In the genomic region with DNA sequence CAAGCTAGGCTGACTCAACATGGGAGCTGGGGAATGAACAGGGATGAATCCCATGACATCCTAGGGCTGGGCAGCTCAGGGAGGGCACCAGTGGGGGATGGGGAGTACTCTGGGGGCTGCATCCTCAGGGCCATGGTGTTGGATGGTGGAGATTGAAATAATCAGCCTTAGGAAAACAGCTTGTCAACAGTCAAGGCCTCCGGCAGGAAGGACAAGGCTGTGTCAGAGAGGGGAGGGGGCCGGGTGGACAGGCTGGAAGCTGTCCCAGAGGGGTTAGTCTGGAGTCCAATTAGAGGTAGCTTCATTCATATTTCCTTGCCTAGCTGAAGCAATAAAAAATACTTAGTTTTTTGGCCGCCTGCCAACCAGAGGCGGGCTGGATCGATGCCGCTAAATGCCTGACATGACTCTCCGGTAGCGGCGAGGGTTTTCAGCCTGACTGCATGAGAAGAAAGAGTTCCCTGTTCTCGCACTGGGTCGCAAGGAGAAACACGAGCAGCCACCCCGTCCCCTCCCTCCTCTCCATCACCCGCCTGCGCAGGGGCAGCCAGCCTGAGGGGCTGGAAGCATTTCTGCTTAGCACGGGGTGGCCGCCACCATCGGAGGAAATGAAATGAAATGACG, we compare ENCODE assay signal across 8 mouse cellular contexts. TPM values are rescaled to one million over a fixed set of nuclear protein-coding genes. Genes with fewer than 3 reads are reported as not detected.
DNase-seq lines count a peak whose midpoint lies in the region; ATAC-seq lines count a peak whose summit lies in the region.

No protein-coding gene starts in this region.

- no peak overlapping the region for H3K9ac ChIP-seq in hindbrain, embryonic 15.5 days
- no peak overlapping the region for H3K9ac ChIP-seq in midbrain, embryonic 11.5 days (ENCODE audit: low read length)

- H3K4me2 ChIP-seq in hindbrain, embryonic 15.5 days: peak overlapping the region; percentile 47
- peak overlapping the region; percentile 14; the same call in 1 of the 2 replicates for H3K4me2 ChIP-seq in midbrain, embryonic 11.5 days

- H3K27me3 ChIP-seq in hindbrain, embryonic 15.5 days: no peaks in the 10 kb centered on the region
- H3K27me3 ChIP-seq in midbrain, embryonic 11.5 days (ENCODE audit: control insufficient read depth, insufficient read depth, low read length): no peaks in the 10 kb centered on the region

- peaks cover 66% of the 10 kb centered on the region for H3K4me1 ChIP-seq in hindbrain, embryonic 15.5 days (replicated peaks)
- peaks cover 61% of the 10 kb centered on the region for H3K4me1 ChIP-seq in midbrain, embryonic 11.5 days (ENCODE audit: control insufficient read depth, insufficient read depth, low read length)

- peak; percentile 88 for ATAC-seq in hindbrain, embryonic 15.5 days (ENCODE audit: low FRiP score, low read depth)
- peak; percentile 75 for ATAC-seq in midbrain, embryonic 11.5 days (ENCODE audit: low FRiP score)

- peaks cover 24% of the 10 kb centered on the region for H3K36me3 ChIP-seq in hindbrain, embryonic 15.5 days
- peaks cover 54% of the 10 kb centered on the region for H3K36me3 ChIP-seq in midbrain, embryonic 11.5 days (ENCODE audit: control insufficient read depth, insufficient read depth, low read length)

- no peaks in the 10 kb centered on the region for H3K9me3 ChIP-seq in hindbrain, embryonic 15.5 days
- H3K9me3 ChIP-seq in midbrain, embryonic 11.5 days (ENCODE audit: control insufficient read depth, low read length): no peaks in the 10 kb centered on the region

- peak; percentile 89 to 95 for DNase-seq in adrenal gland, adult (ENCODE audit: inconsistent age in 2 of 2, low spot score in 1 of 2)
- DNase-seq in cerebellum, postnatal 25 days: peak; percentile 48 to 65
- peak; percentile 68 for DNase-seq in gastrocnemius, adult 18-20 months (ENCODE audit: low spot score)
- DNase-seq in layer of hippocampus, postnatal 25 days (ENCODE audit: extremely low spot score in 1 of 2, low spot score in 1 of 2): peak; percentile 70 to 72
- DNase-seq in midbrain, embryonic 11.5 days (ENCODE audit: low spot score, missing footprints): peak; percentile 94
- DNase-seq in skeletal muscle tissue, adult 2 months (ENCODE audit: low read depth, low spot score): peak; percentile 61
- no peak for DNase-seq in spleen, postnatal 14 days (ENCODE audit: low spot score in 2 of 2)

- H3K27ac ChIP-seq in hindbrain, embryonic 15.5 days (replicated peaks): peak overlapping the region; percentile 81
- peak overlapping the region; percentile 60 for H3K27ac ChIP-seq in midbrain, embryonic 11.5 days (ENCODE audit: low read depth, low read length)

- 4% methylated on average over 19 of the region's 19 CpGs for WGBS in hindbrain, embryonic 15.5 days
- 22% methylated on average over 19 of the region's 19 CpGs for WGBS in midbrain, embryonic 11.5 days

- H3K4me3 ChIP-seq in hindbrain, embryonic 15.5 days: no peak overlapping the region
- no peak overlapping the region for H3K4me3 ChIP-seq in midbrain, embryonic 11.5 days (ENCODE audit: low read depth, low read length)

RNA-seq across cellular contexts. Expression of gene Tle3, which starts 32.9 kb away (rescaled TPM):
- total RNA-seq in gastrocnemius, adult 18-20 months (2021): 1 to 10 TPM; 7.1 TPM
- 23.6 and 28.8 TPM in 2 replicates for polyA plus RNA-seq in hindbrain, embryonic 15.5 days (2015; fragmentation: Nextera tagmentation; extraction: Ambion mirVana)
- total RNA-seq in layer of hippocampus, postnatal 25 days (2021): 10 to 100 TPM; 57.3 to 64.0 TPM
- polyA plus RNA-seq in midbrain, embryonic 11.5 days (2014; fragmentation: Nextera tagmentation; extraction: Ambion mirVana): 38.2 and 38.9 TPM in 2 replicates

Comparison
In these comparisons a context has a peak if more than half of its experiments do, and no peak if none do; other contexts are left out.
1. DNase-seq: peak in adrenal gland, adult (2 of 2), cerebellum, postnatal 25 days (2 of 2), gastrocnemius, adult 18-20 months (single experiment), layer of hippocampus, postnatal 25 days (2 of 2), midbrain, embryonic 11.5 days (single experiment) and skeletal muscle tissue, adult 2 months (single experiment); none in spleen, postnatal 14 days (0 of 2).
2. RNA of gene Tle3, which starts 32.9 kb away (total RNA-seq): 57.3 to 64.0 TPM in layer of hippocampus, postnatal 25 days; 7.1 TPM in gastrocnemius, adult 18-20 months; every median in the first group is over 4 times any median in the second.